In genomic region chr11:96828881-96829280, GRCm38 (mm10) we compare ENCODE assay signal across 8 mouse cellular contexts. TPM values are rescaled to one million over a fixed set of nuclear protein-coding genes. Genes with fewer than 3 reads are reported as not detected.
DNase-seq lines count a peak whose midpoint lies in the region; ATAC-seq lines count a peak whose summit lies in the region.

No protein-coding gene starts in this region.

- 7% methylated on average over 10 of the region's 10 CpGs for WGBS in lung, embryonic 16.5 days
- 20% methylated on average over 10 of the region's 10 CpGs for WGBS in limb, embryonic 10.5 days
- 17% methylated on average over 10 of the region's 10 CpGs for WGBS in neural tube, embryonic 15.5 days

- H3K9ac ChIP-seq in lung, embryonic 16.5 days (ENCODE audit: low read length), result peak overlapping the region; percentile 81
- peak overlapping the region; percentile 88 for H3K9ac ChIP-seq in neural tube, embryonic 15.5 days (replicated peaks)

- ATAC-seq in lung, embryonic 16.5 days (ENCODE audit: low read depth), result no peak
- ATAC-seq in erythroid progenitor cell, adult 5-6 weeks (replicated peaks; ENCODE audit: low FRiP score, poor library complexity, severe bottlenecking), result peak; percentile 2; the same call in 1 of the 2 replicates
- no peak for ATAC-seq in neural tube, embryonic 15.5 days (ENCODE audit: low FRiP score)

- no peaks in the 10 kb centered on the region for H3K9me3 ChIP-seq in lung, embryonic 16.5 days (ENCODE audit: control insufficient read depth, low read length)
- no peaks in the 10 kb centered on the region for H3K9me3 ChIP-seq in limb, embryonic 10.5 days (replicated peaks)
- H3K9me3 ChIP-seq in neural tube, embryonic 15.5 days (replicated peaks), result no peaks in the 10 kb centered on the region

- H3K27ac ChIP-seq in lung, embryonic 16.5 days (ENCODE audit: low read length), result peak overlapping the region; percentile 98
- peak overlapping the region; percentile 96 for H3K27ac ChIP-seq in limb, embryonic 10.5 days
- peak overlapping the region; percentile 97 for H3K27ac ChIP-seq in neural tube, embryonic 15.5 days (replicated peaks)

- peaks cover 52% of the 10 kb centered on the region for H3K4me1 ChIP-seq in lung, embryonic 16.5 days (replicated peaks; ENCODE audit: control insufficient read depth, insufficient read depth, low read length)
- H3K4me1 ChIP-seq in limb, embryonic 10.5 days, result peaks cover 58% of the 10 kb centered on the region
- H3K4me1 ChIP-seq in neural tube, embryonic 15.5 days, result peaks cover 55% of the 10 kb centered on the region

- no peaks in the 10 kb centered on the region for H3K27me3 ChIP-seq in lung, embryonic 16.5 days (ENCODE audit: control insufficient read depth, insufficient read depth, low read depth, low read length)
- no peaks in the 10 kb centered on the region for H3K27me3 ChIP-seq in limb, embryonic 10.5 days (ENCODE audit: low read depth, poor library complexity, severe bottlenecking)
- no peaks in the 10 kb centered on the region for H3K27me3 ChIP-seq in neural tube, embryonic 15.5 days (replicated peaks)

- H3K4me3 ChIP-seq in lung, embryonic 16.5 days (ENCODE audit: low read length), result peak overlapping the region; percentile 66
- H3K4me3 ChIP-seq in limb, embryonic 10.5 days, result peak overlapping the region; percentile 81
- H3K4me3 ChIP-seq in neural tube, embryonic 15.5 days (replicated peaks), result peak overlapping the region; percentile 96

- H3K4me2 ChIP-seq in lung, embryonic 16.5 days (ENCODE audit: low read depth, low read length), result peak overlapping the region; percentile 69
- peak overlapping the region; percentile 94 for H3K4me2 ChIP-seq in neural tube, embryonic 15.5 days

- H3K36me3 ChIP-seq in lung, embryonic 16.5 days (ENCODE audit: control insufficient read depth, insufficient read depth, low read length), result peaks cover 5% of the 10 kb centered on the region; the same call in 1 of the 2 replicates
- H3K36me3 ChIP-seq in limb, embryonic 10.5 days, result peaks cover 39% of the 10 kb centered on the region
- peaks cover 8% of the 10 kb centered on the region; the same call in 1 of the 2 replicates for H3K36me3 ChIP-seq in neural tube, embryonic 15.5 days

- DNase-seq in lung, adult 18-20 months, result no peak
- no peak for DNase-seq in limb, embryonic 10.5 days (ENCODE audit: low spot score)
- DNase-seq in urinary bladder, adult 18-20 months (ENCODE audit: low spot score in 2 of 2), result no peak
- DNase-seq in c-Kit-positive CD71-positive TER-119-positive erythroid progenitor cells, embryonic 14.5 days (ENCODE audit: low spot score), result no peak
- DNase-seq in cerebellum, postnatal 10 days, result no peak

RNA-seq across cellular contexts. Expression of gene Nfe2l1, which starts 0.9 kb away (rescaled TPM):
- 68.2 and 68.8 TPM in 2 replicates for polyA plus RNA-seq in lung, embryonic 16.5 days (2015; fragmentation: Nextera tagmentation; extraction: Ambion mirVana)
- 34.4 and 34.6 TPM in 2 replicates for total RNA-seq in erythroid progenitor cell, adult 5-6 weeks (2015; ENCODE audit: low replicate concordance)
- 34.8 and 37.4 TPM in 2 replicates for total RNA-seq in erythroid progenitor cell, adult 5-6 weeks (2017; ENCODE audit: low replicate concordance)
- polyA plus RNA-seq in limb, embryonic 10.5 days (2016; fragmentation: Nextera tagmentation; extraction: Ambion mirVana), result 60.0 and 69.3 TPM in 2 replicates
- polyA plus RNA-seq in neural tube, embryonic 15.5 days (2015; fragmentation: Nextera tagmentation; extraction: Ambion mirVana), result 71.8 and 78.2 TPM in 2 replicates

RNA-seq across cellular contexts. Expression of gene Copz2, which starts 20.8 kb away (rescaled TPM):
- polyA plus RNA-seq in lung, embryonic 16.5 days (2015; fragmentation: Nextera tagmentation; extraction: Ambion mirVana), result 131 and 135 TPM in 2 replicates
- total RNA-seq in erythroid progenitor cell, adult 5-6 weeks (2015; ENCODE audit: low replicate concordance), result not detected in 2 replicates
- not detected in 2 replicates for total RNA-seq in erythroid progenitor cell, adult 5-6 weeks (2017; ENCODE audit: low replicate concordance)
- 25.9 and 39.9 TPM in 2 replicates for polyA plus RNA-seq in limb, embryonic 10.5 days (2016; fragmentation: Nextera tagmentation; extraction: Ambion mirVana)
- 29.2 and 42.0 TPM in 2 replicates for polyA plus RNA-seq in neural tube, embryonic 15.5 days (2015; fragmentation: Nextera tagmentation; extraction: Ambion mirVana)

RNA-seq across cellular contexts. Expression of gene Cbx1, which starts 40.0 kb away (rescaled TPM):
- polyA plus RNA-seq in lung, embryonic 16.5 days (2015; fragmentation: Nextera tagmentation; extraction: Ambion mirVana), result 100 and 102 TPM in 2 replicates
- total RNA-seq in erythroid progenitor cell, adult 5-6 weeks (2015; ENCODE audit: low replicate concordance), result 41.5 and 60.9 TPM in 2 replicates
- 60.8 and 75.6 TPM in 2 replicates for total RNA-seq in erythroid progenitor cell, adult 5-6 weeks (2017; ENCODE audit: low replicate concordance)
- polyA plus RNA-seq in limb, embryonic 10.5 days (2016; fragmentation: Nextera tagmentation; extraction: Ambion mirVana), result 179 and 200 TPM in 2 replicates
- polyA plus RNA-seq in neural tube, embryonic 15.5 days (2015; fragmentation: Nextera tagmentation; extraction: Ambion mirVana), result 60.9 and 69.5 TPM in 2 replicates

RNA-seq across cellular contexts. Expression of gene Snx11, which starts 51.5 kb away (rescaled TPM):
- 15.4 and 16.6 TPM in 2 replicates for polyA plus RNA-seq in lung, embryonic 16.5 days (2015; fragmentation: Nextera tagmentation; extraction: Ambion mirVana)
- 14.4 and 31.9 TPM in 2 replicates for total RNA-seq in erythroid progenitor cell, adult 5-6 weeks (2015; ENCODE audit: low replicate concordance)
- 36.2 and 49.7 TPM in 2 replicates for total RNA-seq in erythroid progenitor cell, adult 5-6 weeks (2017; ENCODE audit: low replicate concordance)
- 21.4 and 22.0 TPM in 2 replicates for polyA plus RNA-seq in limb, embryonic 10.5 days (2016; fragmentation: Nextera tagmentation; extraction: Ambion mirVana)
- polyA plus RNA-seq in neural tube, embryonic 15.5 days (2015; fragmentation: Nextera tagmentation; extraction: Ambion mirVana), result 70.4 and 81.7 TPM in 2 replicates
